Mouse (Mus musculus) lung, postnatal 0 days (tissue): ENCODE data around the gene Scrn2.

Experiments
- CTCF ChIP-seq: IDR thresholded peaks from 2 replicates; pipeline ENCODE4 v1.5.1; 2016; ENCODE audit warnings: antibody characterized with exemption, mild to moderate bottlenecking
- EP300 ChIP-seq: IDR thresholded peaks from 2 replicates; pipeline ENCODE4 v1.6.1; 2016; ENCODE audit warnings: antibody characterized with exemption, mild to moderate bottlenecking, control low read depth

DNA sequence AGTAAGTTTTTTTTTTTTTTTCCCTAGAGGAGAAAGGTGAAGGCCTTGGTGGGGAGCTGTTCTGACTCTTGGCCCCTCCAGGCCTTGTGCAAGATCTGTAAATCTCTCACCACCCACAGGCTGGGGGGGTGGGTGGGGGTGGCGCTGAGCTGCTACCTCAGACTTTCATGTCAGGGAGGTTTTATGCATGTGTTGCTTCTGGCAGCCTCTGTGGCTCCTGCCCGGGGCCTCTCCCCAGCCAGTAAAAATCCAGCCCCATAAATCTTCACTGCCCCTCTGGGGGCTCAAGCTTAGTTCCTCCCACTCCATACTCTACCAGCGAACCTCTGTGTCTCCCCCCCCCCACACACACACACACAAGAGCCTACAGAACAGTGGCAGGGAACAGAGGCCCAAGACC, 43.3 kb upstream of the Scrn2 start:
- no peak for TF ChIP-seq CTCF
- no peak for TF ChIP-seq EP300
